Mouse (Mus musculus): ENCODE data around the gene Sp3. TPM values are rescaled to one million over a fixed set of nuclear protein-coding genes. Genes with fewer than 3 reads are reported as not detected.

Gene Sp3
- polyA plus RNA-seq, 1 experiment = not detected

DNA sequence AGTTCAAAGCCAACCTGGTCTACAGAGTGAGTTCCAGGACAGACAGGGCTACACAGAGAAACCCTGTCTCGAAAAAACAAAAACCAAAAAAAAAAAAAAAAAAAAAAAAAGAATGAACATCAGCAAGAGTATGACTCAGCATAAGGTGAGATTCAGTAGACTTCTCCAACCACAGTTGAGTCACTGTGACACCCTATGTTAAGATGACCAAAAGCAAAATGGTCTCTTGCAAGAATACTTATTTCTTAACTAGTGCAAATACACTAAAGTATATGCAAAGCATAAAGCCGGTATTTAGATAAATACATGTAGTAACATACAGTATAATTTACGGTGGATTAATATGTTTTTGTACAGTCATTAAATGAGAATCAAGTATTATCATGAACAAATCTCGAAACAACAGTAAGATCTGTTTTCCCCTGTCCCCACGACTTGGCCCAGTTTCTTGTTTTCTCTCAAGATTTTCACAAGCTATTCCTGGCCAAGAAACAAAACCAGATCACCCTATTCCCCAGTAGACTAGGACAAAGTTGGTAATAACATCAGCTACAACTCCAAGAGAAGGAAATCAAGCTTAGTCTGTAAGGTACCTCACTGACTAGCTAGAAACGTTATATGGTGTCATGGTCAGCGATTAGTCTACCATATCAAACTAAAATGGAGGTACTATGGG, 2.0 kb upstream of the Sp3 start:
- 77% methylated on average over 7 of the region's 7 CpGs for WGBS
- TF ChIP-seq CTCF (IDR thresholded peaks at IDR 0.05; ENCODE audit: insufficient read depth, low read depth, low read length) = no peak
- TF ChIP-seq POLR2A (IDR thresholded peaks at IDR 0.05; ENCODE audit: insufficient read depth, low read depth, low read length) = no peak
- Histone ChIP-seq H3K27ac (ENCODE audit: insufficient read depth, low read depth, low read length) (no peak overlapping the region), H3K4me1 (ENCODE audit: control insufficient read depth, insufficient read depth, low read length) (no peaks in the 10 kb centered on the region), H3K4me3 (ENCODE audit: insufficient read depth, low read depth, low read length) (no peak overlapping the region)

DNA sequence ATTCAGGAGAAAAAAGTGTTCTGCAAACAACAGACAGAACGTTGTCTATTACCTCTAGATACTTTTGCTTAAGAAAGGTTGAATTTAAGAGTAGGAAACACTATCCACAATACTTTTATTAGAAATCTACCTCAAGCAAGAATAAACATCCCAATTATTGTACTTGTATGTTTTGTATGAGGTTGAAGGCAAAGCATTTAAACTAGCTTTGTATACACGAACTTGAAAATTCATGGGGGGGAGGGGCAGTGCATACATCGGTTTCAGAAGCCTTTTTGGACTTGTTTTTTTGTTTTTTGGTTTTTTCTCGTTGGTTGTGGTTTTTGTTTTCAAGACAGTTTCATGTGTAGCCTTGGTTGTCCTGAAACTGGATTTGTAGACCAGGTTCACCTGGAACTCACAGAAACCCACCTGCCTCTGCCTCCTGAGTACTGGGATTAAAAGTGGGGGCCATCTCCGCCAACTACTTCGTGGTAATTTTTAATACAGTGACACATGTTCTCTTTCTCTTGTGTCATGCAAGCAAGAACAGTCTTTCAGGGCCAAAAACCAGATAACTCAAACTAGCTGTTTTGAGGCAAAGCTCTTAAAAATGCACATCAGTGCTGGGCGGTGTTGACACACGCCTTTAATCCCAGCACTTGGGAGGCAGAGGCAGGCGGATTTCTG, 1.3 kb upstream of the Sp3 start:
- TF ChIP-seq POLR2A (IDR thresholded peaks at IDR 0.05; ENCODE audit: insufficient read depth, low read depth, low read length) (no peak), CTCF (IDR thresholded peaks at IDR 0.05; ENCODE audit: insufficient read depth, low read depth, low read length) (no peak)
- no peak overlapping the region for H3K27ac ChIP-seq (ENCODE audit: insufficient read depth, low read depth, low read length)
- H3K4me1 ChIP-seq (ENCODE audit: control insufficient read depth, insufficient read depth, low read length) = no peaks in the 10 kb centered on the region
- no peak overlapping the region for H3K4me3 ChIP-seq (ENCODE audit: insufficient read depth, low read depth, low read length)
- 60% methylated on average over 9 of the region's 9 CpGs for WGBS

DNA sequence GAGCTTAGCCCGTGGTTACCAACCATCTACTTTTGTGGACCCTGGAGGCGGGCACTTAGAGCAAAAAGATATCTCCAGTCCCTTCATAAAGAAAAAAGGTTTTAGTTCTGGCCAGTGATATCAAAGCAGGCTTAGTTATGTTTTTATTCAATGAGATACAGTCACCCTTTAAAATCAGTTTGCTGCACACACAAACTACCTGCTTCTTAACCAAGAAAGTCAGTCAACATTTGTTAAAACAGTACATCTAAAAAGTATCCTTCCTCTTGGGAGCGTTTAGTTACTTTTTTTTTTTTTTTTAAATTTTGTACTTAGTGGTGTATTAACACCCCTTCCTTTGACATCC, 802 bp upstream of the Sp3 start:
- 6% methylated on average over 3 of the region's 3 CpGs for WGBS
- H3K4me1 ChIP-seq (ENCODE audit: control insufficient read depth, insufficient read depth, low read length) = no peaks in the 10 kb centered on the region
- H3K27ac ChIP-seq (ENCODE audit: insufficient read depth, low read depth, low read length) = peak overlapping the region; percentile 100
- H3K4me3 ChIP-seq (ENCODE audit: insufficient read depth, low read depth, low read length) = peak overlapping the region; percentile 100
- TF ChIP-seq CTCF (IDR thresholded peaks at IDR 0.05; ENCODE audit: insufficient read depth, low read depth, low read length) (no peak), POLR2A (IDR thresholded peaks at IDR 0.05; ENCODE audit: insufficient read depth, low read depth, low read length) (no peak)

DNA sequence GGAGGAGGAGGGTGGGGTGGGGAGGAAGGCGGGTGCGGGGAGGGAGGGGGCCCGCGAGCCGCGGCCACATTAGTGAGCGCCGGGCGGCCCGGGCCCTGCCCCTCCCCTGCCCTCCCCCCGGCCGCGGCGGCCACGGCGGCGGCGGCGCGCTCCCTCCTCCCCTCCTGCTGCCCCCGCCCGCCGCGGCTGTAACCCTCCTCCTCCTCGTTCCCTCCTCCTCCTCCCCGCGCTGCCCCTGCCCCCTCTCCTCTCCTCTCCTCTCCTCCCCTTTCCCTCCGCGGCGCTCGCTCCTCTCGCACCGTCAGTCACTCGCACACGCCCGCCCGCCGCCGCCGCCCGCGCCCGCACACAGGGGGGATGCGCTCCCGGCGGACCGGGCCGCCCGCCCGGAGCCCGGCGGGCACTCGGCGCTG, 581 bp downstream of the Sp3 start:
- TF ChIP-seq POLR2A (IDR thresholded peaks at IDR 0.05; ENCODE audit: insufficient read depth, low read depth, low read length) = peak; percentile 54; the same call in 1 of the 2 replicates
- no peak for TF ChIP-seq CTCF (IDR thresholded peaks at IDR 0.05; ENCODE audit: insufficient read depth, low read depth, low read length)
- H3K27ac ChIP-seq (ENCODE audit: insufficient read depth, low read depth, low read length) = peak overlapping the region; percentile 100
- WGBS = 1% methylated on average over 34 of the region's 54 CpGs

DNA sequence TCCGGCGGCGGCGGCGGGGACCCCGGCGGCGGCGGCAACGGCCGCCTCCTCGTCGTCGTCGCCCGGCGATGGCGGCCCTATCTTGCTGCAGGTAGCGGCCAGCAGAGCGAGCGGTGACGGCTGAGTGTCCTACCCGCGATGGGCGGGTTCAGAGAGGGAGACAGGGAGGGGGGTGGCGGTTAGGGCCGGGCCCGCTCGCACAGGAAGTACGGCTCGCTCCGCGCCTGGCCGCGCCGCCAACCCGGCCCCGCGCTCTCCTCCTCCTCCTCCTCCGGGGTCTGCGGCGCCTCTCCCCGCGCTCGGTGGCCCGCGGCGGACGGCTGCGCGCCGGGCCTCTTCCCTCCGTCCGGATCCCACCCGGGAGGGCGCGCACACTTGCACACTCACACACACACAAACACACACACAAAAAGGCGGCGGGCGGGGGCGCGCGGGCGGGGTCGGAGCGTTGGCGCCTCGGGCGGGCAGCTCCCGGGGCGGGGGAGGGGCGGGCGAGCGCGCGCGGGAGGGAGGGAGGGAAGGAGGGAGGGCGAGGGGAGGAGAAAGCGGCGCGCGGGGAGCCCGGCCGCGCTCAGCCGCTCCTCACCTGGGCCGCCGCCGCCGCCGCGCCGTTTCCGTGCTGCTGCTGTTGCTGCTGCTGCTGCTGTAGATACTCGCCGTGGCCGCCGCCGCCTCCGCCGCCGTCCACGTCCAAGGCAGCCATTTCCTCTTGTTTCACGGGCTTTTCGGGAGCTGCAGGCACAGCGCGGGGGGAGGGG, 1.2 kb downstream of the Sp3 start:
- under 1% methylated on average over 72 of the region's 107 CpGs for WGBS
- Histone ChIP-seq H3K4me1 (ENCODE audit: control insufficient read depth, insufficient read depth, low read length) (no peaks in the 10 kb centered on the region), H3K4me3 (ENCODE audit: insufficient read depth, low read depth, low read length) (peak overlapping the region; percentile 100), H3K27ac (ENCODE audit: insufficient read depth, low read depth, low read length) (peak overlapping the region; percentile 98)
- no peak for TF ChIP-seq POLR2A (IDR thresholded peaks at IDR 0.05; ENCODE audit: insufficient read depth, low read depth, low read length)
- no peak for TF ChIP-seq CTCF (IDR thresholded peaks at IDR 0.05; ENCODE audit: insufficient read depth, low read depth, low read length)

More for the DNA sequence above, 581 bp downstream of the Sp3 start:
- no peaks in the 10 kb centered on the region for H3K4me1 ChIP-seq (ENCODE audit: control insufficient read depth, insufficient read depth, low read length)
- peak overlapping the region; percentile 100 for H3K4me3 ChIP-seq (ENCODE audit: insufficient read depth, low read depth, low read length)

DNA sequence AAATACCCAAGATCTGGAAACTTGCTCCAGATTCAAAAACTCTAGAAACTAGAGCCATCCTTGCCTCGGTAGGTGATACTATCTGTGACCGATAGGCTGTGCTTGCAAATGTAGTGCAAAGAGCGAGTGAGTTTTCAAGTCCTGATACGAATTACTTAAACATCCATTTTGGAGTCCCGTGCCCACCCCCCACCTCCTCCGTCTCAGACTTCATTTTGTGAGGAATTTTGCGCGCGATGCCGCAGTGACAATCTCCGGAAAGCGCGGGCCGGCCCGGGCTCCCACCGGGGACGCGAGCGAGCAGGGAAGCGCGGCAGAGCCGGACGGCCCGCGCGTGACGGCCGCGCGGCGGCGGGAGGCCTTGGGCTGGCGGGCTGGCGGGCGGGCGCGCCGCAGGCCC, 1.8 kb downstream of the Sp3 start:
- under 1% methylated on average over 38 of the region's 38 CpGs for WGBS
- Histone ChIP-seq H3K4me3 (ENCODE audit: insufficient read depth, low read depth, low read length) (peak overlapping the region; percentile 100), H3K27ac (ENCODE audit: insufficient read depth, low read depth, low read length) (peak overlapping the region; percentile 82; the same call in 1 of the 2 replicates), H3K4me1 (ENCODE audit: control insufficient read depth, insufficient read depth, low read length) (no peaks in the 10 kb centered on the region)
- no peak for TF ChIP-seq POLR2A (IDR thresholded peaks at IDR 0.05; ENCODE audit: insufficient read depth, low read depth, low read length)
- TF ChIP-seq CTCF (IDR thresholded peaks at IDR 0.05; ENCODE audit: insufficient read depth, low read depth, low read length) = no peak

DNA sequence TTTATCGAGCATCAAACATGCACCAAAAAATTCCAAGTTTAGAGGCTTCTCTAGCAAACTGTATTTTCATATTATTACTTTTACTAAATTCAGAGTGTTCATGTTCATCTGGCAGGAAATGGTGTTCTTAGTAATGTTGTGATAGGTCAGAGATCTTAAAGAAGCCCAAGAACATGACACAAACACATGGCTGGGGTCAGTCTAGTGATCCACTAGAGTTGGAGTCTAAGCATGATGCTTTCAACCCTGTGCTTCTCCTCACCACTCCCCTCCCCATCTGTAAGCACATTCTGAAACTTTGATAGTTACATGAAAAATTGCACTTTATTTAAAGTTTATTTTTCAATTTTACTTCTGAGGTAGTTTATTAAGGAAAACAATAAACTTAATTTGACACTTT, 3.0 kb downstream of the Sp3 start:
- no peak overlapping the region for H3K27ac ChIP-seq (ENCODE audit: insufficient read depth, low read depth, low read length)
- H3K4me1 ChIP-seq (ENCODE audit: control insufficient read depth, insufficient read depth, low read length) = no peaks in the 10 kb centered on the region
- WGBS = 13% methylated on average over 1 of the region's 1 CpGs
- no peak overlapping the region for H3K4me3 ChIP-seq (ENCODE audit: insufficient read depth, low read depth, low read length)
- TF ChIP-seq CTCF (IDR thresholded peaks at IDR 0.05; ENCODE audit: insufficient read depth, low read depth, low read length) (no peak), POLR2A (IDR thresholded peaks at IDR 0.05; ENCODE audit: insufficient read depth, low read depth, low read length) (no peak)

- TF ChIP-seq CTCF (IDR thresholded peaks at IDR 0.05; ENCODE audit: insufficient read depth, low read depth, low read length) (no peak), POLR2A (IDR thresholded peaks at IDR 0.05; ENCODE audit: insufficient read depth, low read depth, low read length) (no peak)
- H3K4me1 ChIP-seq (ENCODE audit: control insufficient read depth, insufficient read depth, low read length) = no peaks in the 10 kb centered on the region
- H3K4me3 ChIP-seq (ENCODE audit: insufficient read depth, low read depth, low read length) = no peak overlapping the region
- no peak overlapping the region for H3K27ac ChIP-seq (ENCODE audit: insufficient read depth, low read depth, low read length)
These were observed 4.2 kb downstream of the Sp3 start for GRCm38 (mm10) chr2:72976036-72976435.

- Histone ChIP-seq H3K27ac (ENCODE audit: insufficient read depth, low read depth, low read length) (no peak overlapping the region), H3K4me1 (ENCODE audit: control insufficient read depth, insufficient read depth, low read length) (no peaks in the 10 kb centered on the region; the same call in 1 of the 2 replicates), H3K4me3 (ENCODE audit: insufficient read depth, low read depth, low read length) (no peak overlapping the region)
- WGBS = 88% methylated on average over 6 of the region's 6 CpGs
- TF ChIP-seq CTCF (IDR thresholded peaks at IDR 0.05; ENCODE audit: insufficient read depth, low read depth, low read length) = no peak
- no peak for TF ChIP-seq POLR2A (IDR thresholded peaks at IDR 0.05; ENCODE audit: insufficient read depth, low read depth, low read length)
These were observed 9.4 kb downstream of the Sp3 start for GRCm38 (mm10) chr2:72970831-72971230.

Data from olfactory bulb, adult 2 months (tissue).